Mouse (Mus musculus) thymus, postnatal 0 days (tissue): ENCODE measurements at regions not wholly inside any gene's neighbourhood (a gene's known extent, or its start where the extent isn't known, plus 50 kb on each side); places are given as distances from the start of the nearest gene placed in this dataset.
A peak's percentile ranks its signal among the peaks of the same experiment; 100 is the strongest.

Experiments used
- DNase-seq: peaks from one replicate; pipeline ENCODE4 v3.0.0-alpha.2; 2015; ENCODE audit warnings: low spot score

- DNase-seq: no peak
These were observed 132.4 kb downstream of the Npr3 start for GRCm38 (mm10) chr15:11774717-11775116.

GRCm38 (mm10) chr15:11770596-11770995, 136.5 kb downstream of the Npr3 start:
- no peak for DNase-seq

DNA sequence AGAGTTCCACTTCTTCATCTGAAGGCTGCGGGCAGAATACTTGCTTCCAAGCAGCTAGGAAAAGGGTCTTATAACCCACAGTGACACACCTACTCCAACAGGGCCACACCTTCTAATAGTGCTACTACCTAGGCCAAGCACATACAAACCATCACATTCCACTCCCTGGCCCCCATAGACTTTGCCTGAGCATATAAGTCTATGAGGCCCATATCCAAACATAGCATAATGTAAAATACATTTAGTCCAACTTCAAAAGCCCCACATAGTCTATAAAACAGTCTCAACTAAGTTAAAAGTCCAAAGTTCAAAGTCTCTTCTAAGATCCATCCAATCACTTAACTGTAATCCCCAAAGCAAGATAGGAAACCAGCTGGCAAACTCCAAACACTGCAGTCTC, 149.1 kb downstream of the Npr3 start:
- no peak for DNase-seq

DNA sequence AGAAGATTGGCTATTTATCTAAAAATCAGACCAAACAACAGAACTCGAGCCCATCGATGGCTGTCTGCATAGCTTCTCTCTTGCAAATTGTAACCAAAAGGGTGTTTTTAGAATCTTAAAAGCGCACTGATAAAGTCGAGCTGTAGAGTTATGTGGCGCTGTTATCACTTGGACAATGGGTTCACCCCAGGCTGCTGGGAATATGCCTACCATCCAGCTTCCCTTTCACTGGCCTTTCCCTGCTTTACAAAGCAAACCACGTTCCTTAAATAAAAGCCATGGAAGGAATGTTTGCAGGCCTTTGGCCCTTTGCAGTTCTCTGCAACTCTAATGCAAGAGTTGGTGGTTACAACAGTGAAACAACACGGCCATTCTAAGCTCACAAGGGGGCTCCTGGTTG, 150.3 kb downstream of the Npr3 start:
- DNase-seq: no peak

- no peak for DNase-seq
These were observed 153.9 kb downstream of the Npr3 start for GRCm38 (mm10) chr15:11753216-11753615.

- DNase-seq: no peak
These were observed 156.2 kb downstream of the Npr3 start for GRCm38 (mm10) chr15:11750893-11751292.

DNA sequence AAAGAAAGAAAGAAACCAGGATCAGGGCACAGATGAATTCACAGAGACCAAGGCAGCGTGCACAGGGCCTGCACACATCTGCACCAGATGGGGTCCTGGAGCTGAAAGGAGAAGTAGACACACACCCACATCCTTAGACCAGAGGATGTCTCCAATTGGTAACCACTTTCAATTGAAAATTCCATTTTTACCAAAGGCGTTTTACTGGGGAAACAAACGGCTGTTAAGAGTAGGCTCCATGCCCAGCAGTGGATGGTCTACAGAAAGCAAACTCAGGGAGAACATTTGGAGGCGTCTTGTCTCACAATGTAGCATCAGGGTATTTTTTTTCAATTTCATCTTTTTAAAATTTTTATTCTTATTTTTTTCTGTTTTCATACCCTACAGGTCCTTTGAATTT, 157.6 kb downstream of the Npr3 start:
- DNase-seq: no peak

DNA sequence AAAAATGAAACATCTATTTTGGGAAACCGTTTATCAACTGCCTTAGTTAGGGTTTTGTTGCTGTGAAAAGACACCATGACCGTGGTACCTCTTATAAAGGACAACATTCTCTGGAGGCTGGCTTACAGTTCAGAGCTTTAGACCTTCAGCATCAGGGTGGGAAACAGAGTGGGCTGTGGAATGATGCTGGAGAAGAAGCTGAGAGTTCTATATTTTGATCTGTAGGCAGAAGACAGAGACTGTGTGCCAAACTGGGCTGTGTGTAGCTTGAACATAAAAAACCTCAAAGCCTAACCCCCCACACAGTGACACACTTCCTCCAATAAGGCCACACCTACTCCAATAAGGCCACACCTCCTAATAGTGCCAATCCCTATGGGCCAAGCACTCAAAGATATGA, 158.8 kb downstream of the Npr3 start:
- DNase-seq: no peak

DNA sequence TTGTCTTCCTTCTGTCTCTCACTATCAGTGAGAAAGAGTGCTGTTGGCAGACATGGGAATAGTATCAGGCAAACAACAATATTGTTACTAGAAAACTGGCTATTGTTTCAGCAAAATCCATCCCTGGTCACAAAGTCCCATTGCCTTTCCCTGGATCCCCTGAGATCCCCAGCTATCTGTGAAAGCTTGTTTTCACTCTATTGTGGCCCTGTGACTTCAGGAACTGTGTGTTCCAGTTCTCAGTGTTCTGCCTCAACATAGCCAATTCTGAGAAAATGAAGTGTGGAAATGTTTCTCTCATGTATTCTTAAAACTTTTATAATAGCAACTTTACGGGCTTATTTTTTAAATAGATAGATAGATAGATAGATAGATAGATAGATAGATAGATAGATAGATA, 160.3 kb downstream of the Npr3 start:
- no peak for DNase-seq

- DNase-seq: no peak
These were observed 161.3 kb downstream of the Npr3 start for GRCm38 (mm10) chr15:11745629-11746372.

GRCm38 (mm10) chr15:11744903-11745302, 162.2 kb downstream of the Npr3 start:
- no peak for DNase-seq

DNA sequence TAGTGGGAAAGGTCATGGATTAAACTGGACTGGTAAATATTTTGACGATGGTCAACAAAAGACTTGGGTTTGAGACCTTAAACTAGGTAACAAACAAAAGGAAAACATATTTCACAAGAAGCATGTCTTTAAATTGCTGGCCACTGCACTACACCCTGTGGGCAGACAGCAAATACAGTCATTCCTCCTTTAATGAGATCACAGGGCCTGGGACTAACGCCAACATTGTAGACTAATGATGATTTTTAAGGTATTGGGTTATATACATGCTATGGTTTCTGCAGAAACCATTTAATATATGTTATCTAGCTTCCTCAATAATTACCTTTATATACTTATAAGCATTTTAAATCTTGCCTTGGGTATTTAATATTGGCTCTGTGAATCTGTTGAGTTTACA, 162.8 kb downstream of the Npr3 start:
- no peak for DNase-seq

DNA sequence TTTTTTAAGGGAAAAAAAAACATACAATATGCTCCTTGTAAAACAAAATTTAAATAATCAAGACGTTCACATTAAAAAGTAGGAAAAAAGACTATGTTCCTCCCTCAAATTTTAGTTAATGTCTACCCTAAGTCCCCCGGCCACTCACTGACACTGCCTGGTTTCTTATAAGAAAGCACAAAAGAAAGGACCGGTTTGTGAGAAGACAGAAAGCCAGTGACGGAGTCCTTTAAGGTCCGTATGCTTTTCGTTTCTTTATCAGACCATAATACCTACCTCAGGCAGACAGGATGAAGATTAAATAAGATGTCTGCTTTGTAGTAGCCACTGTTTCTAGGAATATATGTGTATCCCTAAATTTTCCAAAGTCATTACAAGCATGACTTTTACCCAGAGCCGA, 164.3 kb downstream of the Npr3 start:
- no peak for DNase-seq

DNA sequence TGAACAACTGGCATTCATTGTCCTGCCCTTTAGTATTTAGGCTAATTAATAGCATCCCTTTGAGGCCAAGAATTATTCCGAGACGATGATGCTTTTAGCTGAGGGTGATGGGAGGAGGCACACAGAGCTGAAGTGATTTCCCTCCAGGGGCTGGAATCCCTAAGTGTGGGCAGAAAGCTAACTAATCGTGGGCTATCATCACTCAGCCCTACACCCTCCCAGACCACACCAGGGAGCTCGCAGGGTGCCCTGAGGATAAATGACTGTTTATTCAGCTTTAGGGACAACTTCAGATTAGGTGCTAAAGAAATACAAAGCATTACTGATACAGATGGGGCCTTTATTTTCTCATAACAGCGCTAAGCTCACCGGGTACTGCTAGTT, 164.7 kb downstream of the Npr3 start:
- DNase-seq: no peak

DNA sequence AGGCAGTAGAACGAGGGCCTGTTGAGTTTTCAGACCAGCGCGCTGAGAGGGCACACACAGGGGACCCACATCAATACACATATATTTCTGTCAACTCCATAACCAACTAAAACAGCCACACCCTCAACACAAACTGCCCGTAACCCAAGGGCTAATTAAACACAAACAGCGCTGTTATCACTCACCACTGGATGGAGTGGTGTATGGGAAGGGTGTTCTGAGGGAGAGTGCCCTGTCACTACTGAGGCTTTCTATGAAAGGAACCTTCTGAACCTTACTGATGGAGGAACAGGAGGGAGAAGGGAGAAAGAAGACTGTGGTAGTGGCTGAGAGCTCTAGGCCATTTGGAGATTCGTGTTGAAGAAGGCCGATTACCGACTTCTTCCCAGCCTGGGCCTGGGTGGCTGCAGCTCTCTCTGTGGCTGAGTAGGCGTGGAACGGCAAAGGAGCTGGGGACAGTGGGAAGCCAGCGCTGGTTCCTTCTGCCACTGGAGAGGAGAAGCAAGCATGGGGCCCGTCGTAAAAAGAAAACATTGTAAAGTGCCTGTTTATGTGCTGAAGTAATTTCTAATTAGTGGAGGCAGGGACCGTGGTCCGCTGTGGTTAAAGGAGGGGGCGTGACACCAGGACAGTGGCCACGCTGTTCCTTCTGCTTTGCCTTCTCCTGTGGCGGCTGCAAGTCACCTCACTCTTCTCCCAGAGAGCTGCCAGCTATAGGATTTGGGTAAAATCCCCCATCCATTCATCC, 165.3 kb downstream of the Npr3 start:
- no peak for DNase-seq

DNA sequence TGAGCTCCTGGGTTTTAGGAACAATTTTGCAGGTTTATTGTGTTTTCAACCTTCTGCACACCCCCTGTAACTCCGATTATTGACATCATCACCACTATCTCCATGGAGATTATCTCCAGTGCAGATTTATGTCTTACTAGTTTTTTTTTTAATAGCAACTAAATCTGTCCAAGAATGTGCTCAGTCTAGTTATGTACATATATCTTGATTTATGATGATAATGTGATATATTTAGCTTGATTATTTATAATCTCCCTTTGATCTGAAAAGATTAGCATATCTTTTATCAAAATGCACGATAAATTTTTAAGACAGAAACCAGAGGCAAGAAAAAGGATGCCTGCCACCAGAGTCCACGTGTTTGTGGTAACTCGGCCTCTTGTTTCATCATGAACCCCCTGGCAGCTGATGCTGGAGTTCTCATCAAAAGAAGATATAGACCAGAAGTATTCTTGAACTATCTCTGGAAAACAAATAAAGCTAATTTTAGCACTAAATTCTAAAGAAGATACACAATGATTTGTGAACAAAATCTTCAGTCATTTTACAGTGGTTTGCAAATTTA, 169.6 kb downstream of the Npr3 start:
- no peak for DNase-seq

GRCm38 (mm10) chr15:11734639-11735265, 172.3 kb downstream of the Npr3 start:
- no peak for DNase-seq

- DNase-seq: no peak
These were observed 177.7 kb downstream of the Npr3 start for GRCm38 (mm10) chr15:11729381-11729780.

- no peak for DNase-seq
These were observed 181.2 kb downstream of the Npr3 start for GRCm38 (mm10) chr15:11725620-11726530.

- no peak for DNase-seq
These were observed 186.4 kb downstream of the Npr3 start for GRCm38 (mm10) chr15:11720645-11721044.

DNA sequence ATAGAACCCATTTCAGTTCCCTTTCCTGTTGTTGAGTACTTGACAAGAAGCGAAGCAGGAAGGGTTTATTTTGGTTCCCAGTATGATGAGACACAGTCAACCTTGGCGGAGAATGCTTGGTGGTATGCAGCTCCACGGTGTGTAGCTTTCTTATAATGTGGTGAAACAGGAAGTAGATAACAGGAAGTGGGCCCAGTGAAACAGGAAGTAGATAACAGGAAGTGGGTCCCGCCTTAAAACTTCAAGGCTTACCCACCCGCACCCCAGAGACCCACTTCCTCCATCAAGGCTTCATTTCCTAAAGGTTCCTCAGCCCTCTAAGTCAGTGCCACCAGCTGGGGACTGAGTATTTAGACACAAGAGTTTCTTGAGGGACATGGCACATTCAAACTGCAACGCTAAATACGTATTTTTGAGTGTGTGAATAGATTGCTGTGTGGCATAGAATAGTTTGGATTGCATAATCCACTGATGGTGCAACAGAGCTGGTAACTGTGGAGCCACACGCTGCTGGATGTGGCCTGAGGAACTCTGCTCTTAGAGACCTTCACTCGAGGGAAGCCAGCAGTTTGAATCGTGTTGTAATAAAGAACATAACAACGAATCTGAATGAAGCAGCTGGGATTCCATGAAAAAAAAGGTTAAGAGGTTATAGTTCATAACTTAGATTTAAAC, 190.8 kb downstream of the Npr3 start:
- peak; percentile 56 for DNase-seq
